Mouse (Mus musculus): Measurements from ENCODE around the gene Mfsd4b3. TPM values are rescaled to one million over a fixed set of nuclear protein-coding genes. Genes with fewer than 3 reads are reported as not detected.

Mfsd4b3 gene
- polyA plus RNA-seq, 1 experiment from 2014 or later, result 0.93 TPM

GRCm38 (mm10) chr10:39978231-39978630, 18.3 kb upstream of the Mfsd4b3 start:
- WGBS, result 79% methylated on average over 1 of the region's 1 CpGs
- Histone ChIP-seq H3K9ac (replicated peaks; ENCODE audit: low read depth, low read length) (no peak overlapping the region), H3K27ac (ENCODE audit: low read length) (no peak overlapping the region), H3K9me3 (ENCODE audit: control insufficient read depth, low read depth, low read length) (peaks cover 4% of the 10 kb centered on the region; the same call in 1 of the 2 replicates), H3K27me3 (ENCODE audit: control insufficient read depth, insufficient read depth, low read length) (no peaks in the 10 kb centered on the region), H3K4me3 (ENCODE audit: low read depth, low read length) (no peak overlapping the region), H3K4me1 (ENCODE audit: control insufficient read depth, insufficient read depth, low read length) (no peaks in the 10 kb centered on the region), H3K4me2 (replicated peaks; ENCODE audit: low read depth, low read length) (no peak overlapping the region), H3K36me3 (ENCODE audit: control insufficient read depth, insufficient read depth, low read length) (no peaks in the 10 kb centered on the region)
- no peak for ATAC-seq (ENCODE audit: insufficient number of reproducible peaks, insufficient read depth, low FRiP score, low read depth)

DNA sequence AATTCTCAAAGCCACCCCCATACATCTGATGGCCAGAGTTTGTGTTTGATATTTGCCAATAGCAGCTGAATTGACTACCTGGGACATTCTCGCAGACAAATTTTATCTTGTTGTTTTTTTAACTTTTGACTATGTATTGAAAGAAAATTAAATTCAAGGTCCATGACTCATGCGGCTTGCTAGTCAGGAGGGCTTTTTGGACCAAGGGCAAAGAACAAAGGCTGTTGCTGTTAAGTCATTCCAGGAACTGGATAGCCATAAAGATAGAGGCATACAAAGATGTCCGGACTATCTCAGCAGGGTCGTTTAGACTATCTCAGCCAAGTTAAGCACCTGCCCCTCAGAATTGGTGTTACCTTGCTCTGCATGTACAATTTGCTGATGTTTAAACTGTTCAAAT, 17.4 kb upstream of the Mfsd4b3 start:
- no peaks in the 10 kb centered on the region for H3K36me3 ChIP-seq (ENCODE audit: control insufficient read depth, insufficient read depth, low read length)
- H3K4me1 ChIP-seq (ENCODE audit: control insufficient read depth, insufficient read depth, low read length), result no peaks in the 10 kb centered on the region
- no peak overlapping the region for H3K9ac ChIP-seq (replicated peaks; ENCODE audit: low read depth, low read length)
- no peak for ATAC-seq (ENCODE audit: insufficient number of reproducible peaks, insufficient read depth, low FRiP score, low read depth)
- H3K4me3 ChIP-seq (ENCODE audit: low read depth, low read length), result no peak overlapping the region
- H3K9me3 ChIP-seq (ENCODE audit: control insufficient read depth, low read depth, low read length), result peaks cover 4% of the 10 kb centered on the region; the same call in 1 of the 2 replicates
- no peaks in the 10 kb centered on the region for H3K27me3 ChIP-seq (ENCODE audit: control insufficient read depth, insufficient read depth, low read length)
- H3K4me2 ChIP-seq (replicated peaks; ENCODE audit: low read depth, low read length), result no peak overlapping the region
- no peak overlapping the region for H3K27ac ChIP-seq (ENCODE audit: low read length)
- WGBS, result 96% methylated on average over 4 of the region's 4 CpGs

- Histone ChIP-seq H3K9ac (replicated peaks; ENCODE audit: low read depth, low read length) (no peak overlapping the region), H3K9me3 (ENCODE audit: control insufficient read depth, low read depth, low read length) (peaks cover 4% of the 10 kb centered on the region; the same call in 1 of the 2 replicates), H3K4me1 (ENCODE audit: control insufficient read depth, insufficient read depth, low read length) (no peaks in the 10 kb centered on the region), H3K4me2 (replicated peaks; ENCODE audit: low read depth, low read length) (no peak overlapping the region), H3K27me3 (ENCODE audit: control insufficient read depth, insufficient read depth, low read length) (no peaks in the 10 kb centered on the region), H3K36me3 (ENCODE audit: control insufficient read depth, insufficient read depth, low read length) (no peaks in the 10 kb centered on the region), H3K4me3 (ENCODE audit: low read depth, low read length) (no peak overlapping the region), H3K27ac (ENCODE audit: low read length) (no peak overlapping the region)
- WGBS, result 44% methylated on average over 2 of the region's 2 CpGs
- no peak for ATAC-seq (ENCODE audit: insufficient number of reproducible peaks, insufficient read depth, low FRiP score, low read depth)
Measured at GRCm38 (mm10) chr10:39975771-39976170, 15.8 kb upstream of the Mfsd4b3 start.

DNA sequence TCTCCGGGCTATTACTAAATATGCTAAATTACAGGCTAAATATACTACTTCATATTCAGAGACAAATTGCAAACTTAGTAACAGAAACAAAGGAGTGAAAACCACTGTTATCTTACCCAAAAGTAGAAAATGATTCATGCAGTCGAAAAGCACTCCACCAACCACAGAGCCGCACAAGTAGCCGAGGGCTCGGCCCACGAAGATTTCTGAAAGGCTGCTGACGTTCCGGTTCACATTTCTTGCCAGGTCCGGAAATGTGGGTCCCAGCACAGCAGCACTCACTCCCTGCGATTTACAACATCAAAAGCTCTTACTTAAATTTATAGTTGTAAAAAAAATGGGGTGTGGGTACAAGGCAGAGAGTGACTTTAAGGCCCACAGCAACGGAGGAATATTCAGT, 15.0 kb upstream of the Mfsd4b3 start:
- WGBS, result 66% methylated on average over 11 of the region's 11 CpGs
- no peaks in the 10 kb centered on the region for H3K27me3 ChIP-seq (ENCODE audit: control insufficient read depth, insufficient read depth, low read length)
- peaks cover 4% of the 10 kb centered on the region; the same call in 1 of the 2 replicates for H3K9me3 ChIP-seq (ENCODE audit: control insufficient read depth, low read depth, low read length)
- H3K36me3 ChIP-seq (ENCODE audit: control insufficient read depth, insufficient read depth, low read length), result no peaks in the 10 kb centered on the region
- H3K4me3 ChIP-seq (ENCODE audit: low read depth, low read length), result no peak overlapping the region
- ATAC-seq (ENCODE audit: insufficient number of reproducible peaks, insufficient read depth, low FRiP score, low read depth), result no peak
- no peak overlapping the region for H3K4me2 ChIP-seq (replicated peaks; ENCODE audit: low read depth, low read length)
- no peak overlapping the region for H3K27ac ChIP-seq (ENCODE audit: low read length)
- H3K4me1 ChIP-seq (ENCODE audit: control insufficient read depth, insufficient read depth, low read length), result no peaks in the 10 kb centered on the region
- no peak overlapping the region for H3K9ac ChIP-seq (replicated peaks; ENCODE audit: low read depth, low read length)

GRCm38 (mm10) chr10:39967512-39967911, 7.6 kb upstream of the Mfsd4b3 start:
- no peaks in the 10 kb centered on the region for H3K4me1 ChIP-seq (ENCODE audit: control insufficient read depth, insufficient read depth, low read length)
- 84% methylated on average over 3 of the region's 3 CpGs for WGBS
- no peaks in the 10 kb centered on the region for H3K9me3 ChIP-seq (ENCODE audit: control insufficient read depth, low read depth, low read length)
- H3K4me3 ChIP-seq (ENCODE audit: low read depth, low read length), result no peak overlapping the region
- no peak overlapping the region for H3K27ac ChIP-seq (ENCODE audit: low read length)
- no peak overlapping the region for H3K4me2 ChIP-seq (replicated peaks; ENCODE audit: low read depth, low read length)
- no peaks in the 10 kb centered on the region for H3K27me3 ChIP-seq (ENCODE audit: control insufficient read depth, insufficient read depth, low read length)
- H3K9ac ChIP-seq (replicated peaks; ENCODE audit: low read depth, low read length), result no peak overlapping the region
- no peaks in the 10 kb centered on the region for H3K36me3 ChIP-seq (ENCODE audit: control insufficient read depth, insufficient read depth, low read length)
- ATAC-seq (ENCODE audit: insufficient number of reproducible peaks, insufficient read depth, low FRiP score, low read depth), result no peak

GRCm38 (mm10) chr10:39961906-39962305, 2.0 kb upstream of the Mfsd4b3 start:
- Histone ChIP-seq H3K4me3 (ENCODE audit: low read depth, low read length) (no peak overlapping the region), H3K9ac (replicated peaks; ENCODE audit: low read depth, low read length) (no peak overlapping the region), H3K4me1 (ENCODE audit: control insufficient read depth, insufficient read depth, low read length) (no peaks in the 10 kb centered on the region), H3K9me3 (ENCODE audit: control insufficient read depth, low read depth, low read length) (no peaks in the 10 kb centered on the region), H3K27me3 (ENCODE audit: control insufficient read depth, insufficient read depth, low read length) (no peaks in the 10 kb centered on the region), H3K4me2 (replicated peaks; ENCODE audit: low read depth, low read length) (no peak overlapping the region), H3K27ac (ENCODE audit: low read length) (no peak overlapping the region), H3K36me3 (ENCODE audit: control insufficient read depth, insufficient read depth, low read length) (no peaks in the 10 kb centered on the region)
- no peak for ATAC-seq (ENCODE audit: insufficient number of reproducible peaks, insufficient read depth, low FRiP score, low read depth)
- WGBS, result 44% methylated on average over 1 of the region's 1 CpGs

GRCm38 (mm10) chr10:39960441-39960822, 479 bp upstream of the Mfsd4b3 start:
- peak; percentile 43 for ATAC-seq (ENCODE audit: insufficient number of reproducible peaks, insufficient read depth, low FRiP score, low read depth)
- Histone ChIP-seq H3K4me2 (replicated peaks; ENCODE audit: low read depth, low read length) (peak overlapping the region; percentile 81), H3K9ac (replicated peaks; ENCODE audit: low read depth, low read length) (no peak overlapping the region), H3K27ac (ENCODE audit: low read length) (no peak overlapping the region), H3K4me1 (ENCODE audit: control insufficient read depth, insufficient read depth, low read length) (no peaks in the 10 kb centered on the region), H3K9me3 (ENCODE audit: control insufficient read depth, low read depth, low read length) (no peaks in the 10 kb centered on the region), H3K4me3 (ENCODE audit: low read depth, low read length) (peak overlapping the region; percentile 44; the same call in 1 of the 2 replicates), H3K27me3 (ENCODE audit: control insufficient read depth, insufficient read depth, low read length) (no peaks in the 10 kb centered on the region), H3K36me3 (ENCODE audit: control insufficient read depth, insufficient read depth, low read length) (no peaks in the 10 kb centered on the region)
- 43% methylated on average over 11 of the region's 11 CpGs for WGBS

- no peak overlapping the region for H3K27ac ChIP-seq (ENCODE audit: low read length)
- no peak overlapping the region for H3K4me3 ChIP-seq (ENCODE audit: low read depth, low read length)
- WGBS, result 67% methylated on average over 4 of the region's 4 CpGs
- no peak for ATAC-seq (ENCODE audit: insufficient number of reproducible peaks, insufficient read depth, low FRiP score, low read depth)
- no peak overlapping the region for H3K9ac ChIP-seq (replicated peaks; ENCODE audit: low read depth, low read length)
- no peaks in the 10 kb centered on the region for H3K9me3 ChIP-seq (ENCODE audit: control insufficient read depth, low read depth, low read length)
- no peaks in the 10 kb centered on the region for H3K36me3 ChIP-seq (ENCODE audit: control insufficient read depth, insufficient read depth, low read length)
- H3K4me2 ChIP-seq (replicated peaks; ENCODE audit: low read depth, low read length), result no peak overlapping the region
- H3K27me3 ChIP-seq (ENCODE audit: control insufficient read depth, insufficient read depth, low read length), result no peaks in the 10 kb centered on the region
- no peaks in the 10 kb centered on the region for H3K4me1 ChIP-seq (ENCODE audit: control insufficient read depth, insufficient read depth, low read length)
Measured at GRCm38 (mm10) chr10:39958266-39958665, 1.7 kb downstream of the Mfsd4b3 start.

DNA sequence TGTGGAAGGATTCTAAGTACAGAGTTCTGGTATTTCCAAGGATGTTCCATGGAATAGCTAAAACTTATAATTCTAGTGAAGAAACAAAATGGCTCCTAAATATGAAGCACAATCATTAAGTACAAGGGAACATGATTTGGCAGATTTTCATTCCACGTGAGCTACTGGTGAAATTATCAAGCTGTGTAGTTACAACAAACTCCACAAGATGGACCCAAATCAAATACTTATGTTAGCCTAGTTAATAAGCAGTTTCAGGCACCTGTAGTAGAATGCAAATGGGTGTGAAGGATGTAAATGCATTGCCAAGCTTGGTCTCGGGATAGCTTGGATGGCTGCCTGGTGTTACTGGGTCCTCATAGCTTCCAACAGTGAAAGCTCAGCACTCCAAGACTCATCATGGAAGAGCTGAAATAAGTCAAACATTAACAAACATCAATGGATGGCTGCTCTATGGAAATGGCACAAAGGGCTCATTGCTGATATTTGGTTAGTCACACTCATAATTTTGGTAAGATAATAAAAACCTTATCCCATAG, 3.5 kb downstream of the Mfsd4b3 start:
- WGBS, result 63% methylated on average over 2 of the region's 2 CpGs
- Histone ChIP-seq H3K4me3 (ENCODE audit: low read depth, low read length) (no peak overlapping the region), H3K9me3 (ENCODE audit: control insufficient read depth, low read depth, low read length) (no peaks in the 10 kb centered on the region), H3K9ac (replicated peaks; ENCODE audit: low read depth, low read length) (no peak overlapping the region), H3K27me3 (ENCODE audit: control insufficient read depth, insufficient read depth, low read length) (no peaks in the 10 kb centered on the region), H3K36me3 (ENCODE audit: control insufficient read depth, insufficient read depth, low read length) (no peaks in the 10 kb centered on the region), H3K27ac (ENCODE audit: low read length) (no peak overlapping the region), H3K4me1 (ENCODE audit: control insufficient read depth, insufficient read depth, low read length) (no peaks in the 10 kb centered on the region), H3K4me2 (replicated peaks; ENCODE audit: low read depth, low read length) (no peak overlapping the region)
- no peak for ATAC-seq (ENCODE audit: insufficient number of reproducible peaks, insufficient read depth, low FRiP score, low read depth)

Measured in stomach, embryonic 14.5 days (tissue).